Mouse (Mus musculus) gonadal fat pad, adult 2 months (tissue): ENCODE results near the gene Stac3. TPM values are rescaled to one million over a fixed set of nuclear protein-coding genes. Genes with fewer than 3 reads are reported as not detected.

Experiments
- polyA plus RNA-seq: library from polyadenylated mRNA; depleted of rRNA; stranded (reverse); fragments of >200 nt; gene quantifications from 2 replicates; pipeline ENCODE4 v1.2.3, GENCODE M21; 2012; rRNA removed

The Stac3 gene
- polyA plus RNA-seq, 1 experiment = 2.1 TPM

Other genes with a start within 250 kb of the Stac3 start
- 2.4 and 6.4 TPM in 2 replicates for gene Kif5a, start 238.3 kb upstream of the Stac3 start, polyA plus RNA-seq
- gene Dctn2, start 235.3 kb upstream of the Stac3 start, polyA plus RNA-seq = 228 and 280 TPM in 2 replicates
- gene Mbd6, start 212.7 kb upstream of the Stac3 start, polyA plus RNA-seq = 21.8 and 32.7 TPM in 2 replicates
- 55.2 and 64.5 TPM in 2 replicates for gene Mars, start 189.9 kb upstream of the Stac3 start, polyA plus RNA-seq
- 9.3 and 9.7 TPM in 2 replicates for gene Arhgap9, start 179.7 kb upstream of the Stac3 start, polyA plus RNA-seq
- gene Gli1, start 159.7 kb upstream of the Stac3 start, polyA plus RNA-seq = 15.2 and 18.3 TPM in 2 replicates
- 0.01 and 0.03 TPM in 2 replicates for gene Inhbe, start 147.3 kb upstream of the Stac3 start, polyA plus RNA-seq
- 0.06 TPM in 1 of 2 replicates, not detected in the other for gene Inhbc, start 131.3 kb upstream of the Stac3 start, polyA plus RNA-seq
- 51.4 and 79.1 TPM in 2 replicates for gene R3hdm2, start 121.4 kb upstream of the Stac3 start, polyA plus RNA-seq
- gene Ndufa4l2, start 13.3 kb downstream of the Stac3 start, polyA plus RNA-seq = 25.5 and 29.3 TPM in 2 replicates
- 103 and 134 TPM in 2 replicates for gene Shmt2, start 20.8 kb downstream of the Stac3 start, polyA plus RNA-seq
- 11.6 and 26.9 TPM in 2 replicates for gene Nxph4, start 32.9 kb downstream of the Stac3 start, polyA plus RNA-seq
- 99.2 and 173 TPM in 2 replicates for gene Lrp1, start 119.5 kb downstream of the Stac3 start, polyA plus RNA-seq
- gene Stat6, start 141.3 kb downstream of the Stac3 start, polyA plus RNA-seq = 73.8 and 92.7 TPM in 2 replicates
- 3.5 and 4.4 TPM in 2 replicates for gene Nemp1, start 165.2 kb downstream of the Stac3 start, polyA plus RNA-seq
- 35.9 and 41.2 TPM in 2 replicates for gene Nab2, start 166.9 kb downstream of the Stac3 start, polyA plus RNA-seq
- 0.15 and 0.22 TPM in 2 replicates for gene Myo1a, start 203.5 kb downstream of the Stac3 start, polyA plus RNA-seq
- gene Tac2, start 222.8 kb downstream of the Stac3 start, polyA plus RNA-seq = 1.1 TPM in 2 replicates
- gene Zbtb39, start 237.9 kb downstream of the Stac3 start, polyA plus RNA-seq = 8.8 and 11.6 TPM in 2 replicates